Mouse (Mus musculus) spleen, adult 2 months (tissue): ENCODE measurements around the gene AU022252.

Source experiments
- CTCF ChIP-seq: fragments of 200-500 bp; IDR thresholded peaks from 2 replicates; pipeline ENCODE4 v1.5.1; 2011; ENCODE audit warnings: mild to moderate bottlenecking, inconsistent platforms; ENCODE audit not compliant: insufficient read depth, insufficient read length, insufficient replicate concordance; ENCODE audit errors: extremely low read depth
- POLR2A ChIP-seq: fragments of 200-500 bp; IDR thresholded peaks from 2 replicates; pipeline ENCODE4 v1.6.1; 2011; ENCODE audit warnings: low read depth, low read length, inconsistent platforms

GRCm38 (mm10) chr4:119232410-119233255, at the start of gene AU022252, which contains the start of gene P3h1:
- peak; percentile 25; the same call in 1 of the 2 replicates for TF ChIP-seq POLR2A
- no peak for TF ChIP-seq CTCF
